Mouse (Mus musculus) neural tube, embryonic 11.5 days (tissue): ENCODE results near the gene Arhgef28. TPM values are rescaled to one million over a fixed set of nuclear protein-coding genes. Genes with fewer than 3 reads are reported as not detected.

Experiments used
- ATAC-seq: fragments of 200-750 bp; cut with Nextera tagmentation; 2 replicates; pipeline ENCODE4 v1.8.0; 2017; ENCODE audit warnings: moderate number of reproducible peaks, mild to moderate bottlenecking, moderate TSS enrichment, moderate library complexity; ENCODE audit not compliant: insufficient read depth, low FRiP score, low TSS enrichment
- DNase-seq: peaks from one replicate; pipeline ENCODE4 v3.0.0-alpha.2; 2015; ENCODE audit warnings: low spot score
- H3K27ac ChIP-seq: fragments of 300-500 bp; sonication (generic); 2 replicates; pipeline ENCODE4 v1.5.1; 2014; ENCODE audit warnings: low read depth, mild to moderate bottlenecking, low read length
- H3K27me3 ChIP-seq: fragments of 300-500 bp; sonication (generic); 2 replicates; pipeline ENCODE4 v1.6.1; 2014; ENCODE audit warnings: mild to moderate bottlenecking, low read length, mixed read lengths; ENCODE audit not compliant: control insufficient read depth, insufficient read depth
- H3K36me3 ChIP-seq: fragments of 300-500 bp; sonication (generic); 2 replicates; pipeline ENCODE4 v1.6.1; 2014; ENCODE audit warnings: mild to moderate bottlenecking, low read length, moderate library complexity, mixed read lengths; ENCODE audit not compliant: control insufficient read depth, insufficient read depth
- H3K4me1 ChIP-seq: fragments of 300-500 bp; sonication (generic); 2 replicates; pipeline ENCODE4 v1.6.1; 2014; ENCODE audit warnings: low read length, mixed read lengths; ENCODE audit not compliant: control insufficient read depth, insufficient read depth
- H3K4me2 ChIP-seq: fragments of 300-500 bp; sonication (generic); 2 replicates; pipeline ENCODE4 v1.6.1; 2014; ENCODE audit warnings: low read depth, mild to moderate bottlenecking, moderate library complexity
- H3K4me3 ChIP-seq: fragments of 300-500 bp; sonication (generic); 2 replicates; pipeline ENCODE4 v1.5.1; 2014; ENCODE audit warnings: low read depth, low read length
- H3K9ac ChIP-seq: fragments of 300-500 bp; sonication (generic); 2 replicates; pipeline ENCODE4 v1.6.1; 2014; ENCODE audit warnings: mild to moderate bottlenecking, low read length
- H3K9me3 ChIP-seq: fragments of 300-500 bp; sonication (generic); 2 replicates; pipeline ENCODE4 v1.6.1; 2016; ENCODE audit warnings: low read length; ENCODE audit not compliant: control insufficient read depth
- WGBS: fragments of 180-500 bp; shearing (Covaris S2); extraction: QIAGEN DNeasy Blood & Tissue Kit; methylation state at CpG from one replicate; pipeline ENCODE4 v1.1.7; 2014; 5-methylcytosine and 5-hydroxymethylcytosine counted together
- polyA plus RNA-seq: library from polyadenylated mRNA; unstranded; fragments of >200 nt; fragmentation: Nextera tagmentation; extraction: Ambion mirVana; gene quantifications from 2 replicates; pipeline ENCODE4 v1.2.1, GENCODE M21; 2014

The Arhgef28 gene
- polyA plus RNA-seq, 1 experiment from 2014 or later = 7.7 TPM

GRCm38 (mm10) chr13:98230511-98230910, 24.3 kb upstream of the Arhgef28 start:
- 90% methylated on average over 1 of the region's 1 CpGs for WGBS
- no peak for DNase-seq
- Histone ChIP-seq H3K27me3 (no peaks in the 10 kb centered on the region), H3K4me3 (no peak overlapping the region), H3K4me2 (no peak overlapping the region), H3K9ac (no peak overlapping the region), H3K9me3 (no peaks in the 10 kb centered on the region), H3K27ac (no peak overlapping the region), H3K36me3 (no peaks in the 10 kb centered on the region), H3K4me1 (no peaks in the 10 kb centered on the region)
- ATAC-seq = no peak

- Histone ChIP-seq H3K4me2 (no peak overlapping the region), H3K27ac (no peak overlapping the region), H3K4me3 (no peak overlapping the region), H3K9ac (no peak overlapping the region), H3K36me3 (no peaks in the 10 kb centered on the region), H3K9me3 (no peaks in the 10 kb centered on the region), H3K4me1 (no peaks in the 10 kb centered on the region), H3K27me3 (no peaks in the 10 kb centered on the region)
- WGBS = 79% methylated on average over 2 of the region's 2 CpGs
- no peak for DNase-seq
- ATAC-seq = no peak
Measured at GRCm38 (mm10) chr13:98226225-98226624, 20.0 kb upstream of the Arhgef28 start.

GRCm38 (mm10) chr13:98222848-98223247, 16.6 kb upstream of the Arhgef28 start:
- Histone ChIP-seq H3K27me3 (no peaks in the 10 kb centered on the region), H3K4me1 (no peaks in the 10 kb centered on the region), H3K9me3 (no peaks in the 10 kb centered on the region), H3K4me3 (no peak overlapping the region), H3K9ac (no peak overlapping the region), H3K27ac (no peak overlapping the region), H3K4me2 (no peak overlapping the region), H3K36me3 (no peaks in the 10 kb centered on the region)
- ATAC-seq (no peak), DNase-seq (peak; percentile 52)
- 39% methylated on average over 12 of the region's 12 CpGs for WGBS

GRCm38 (mm10) chr13:98210137-98210536, 3.9 kb upstream of the Arhgef28 start:
- H3K4me1 ChIP-seq = 0 out of 2 replicates have a peak, but pooled peaks cover 2% of the 10 kb centered on the region
- no peak overlapping the region for H3K27ac ChIP-seq
- H3K27me3 ChIP-seq = no peaks in the 10 kb centered on the region
- DNase-seq (no peak), ATAC-seq (no peak)
- no peak overlapping the region for H3K4me2 ChIP-seq
- no peak overlapping the region for H3K4me3 ChIP-seq
- no peaks in the 10 kb centered on the region for H3K9me3 ChIP-seq
- H3K9ac ChIP-seq = no peak overlapping the region
- 89% methylated on average over 7 of the region's 7 CpGs for WGBS
- H3K36me3 ChIP-seq = no peaks in the 10 kb centered on the region

- Histone ChIP-seq H3K9me3 (no peaks in the 10 kb centered on the region), H3K9ac (no peak overlapping the region), H3K27me3 (no peaks in the 10 kb centered on the region), H3K4me3 (no peak overlapping the region), H3K27ac (no peak overlapping the region), H3K4me1 (0 out of 2 replicates have a peak, but pooled peaks cover 4% of the 10 kb centered on the region), H3K36me3 (no peaks in the 10 kb centered on the region), H3K4me2 (no peak overlapping the region)
- WGBS = 46% methylated on average over 9 of the region's 9 CpGs
- ATAC-seq (no peak), DNase-seq (peak; percentile 34)
Measured at GRCm38 (mm10) chr13:98208842-98209241, 2.6 kb upstream of the Arhgef28 start.

- H3K27me3 ChIP-seq = no peaks in the 10 kb centered on the region
- ATAC-seq (no peak; the same call in 1 of the 2 replicates), DNase-seq (no peak)
- H3K4me2 ChIP-seq = peak overlapping the region; percentile 98
- 0 out of 2 replicates have a peak, but pooled peaks cover 4% of the 10 kb centered on the region for H3K4me1 ChIP-seq
- WGBS = 2% methylated on average over 13 of the region's 13 CpGs
- peak overlapping the region; percentile 56 for H3K9ac ChIP-seq
- peak overlapping the region; percentile 61 for H3K4me3 ChIP-seq
- H3K36me3 ChIP-seq = no peaks in the 10 kb centered on the region
- H3K9me3 ChIP-seq = no peaks in the 10 kb centered on the region
- no peak overlapping the region for H3K27ac ChIP-seq
Measured at GRCm38 (mm10) chr13:98206546-98206870, 269 bp upstream of the Arhgef28 start.

- 0 out of 2 replicates have a peak, but pooled peaks cover 4% of the 10 kb centered on the region for H3K4me1 ChIP-seq
- H3K27me3 ChIP-seq = no peaks in the 10 kb centered on the region
- ATAC-seq (no peak), DNase-seq (peak; percentile 23)
- peak overlapping the region; percentile 98 for H3K4me2 ChIP-seq
- H3K9me3 ChIP-seq = no peaks in the 10 kb centered on the region
- H3K27ac ChIP-seq = no peak overlapping the region
- H3K9ac ChIP-seq = no peak overlapping the region
- H3K36me3 ChIP-seq = no peaks in the 10 kb centered on the region
- H3K4me3 ChIP-seq = peak overlapping the region; percentile 61; the same call in 1 of the 2 replicates
- WGBS = 24% methylated on average over 8 of the region's 8 CpGs
Measured at GRCm38 (mm10) chr13:98205111-98205510, 1.1 kb downstream of the Arhgef28 start.

- DNase-seq = no peak
Measured at GRCm38 (mm10) chr13:98204371-98204770, 1.9 kb downstream of the Arhgef28 start.

GRCm38 (mm10) chr13:98201436-98201835, 4.8 kb downstream of the Arhgef28 start:
- no peak overlapping the region for H3K4me3 ChIP-seq
- no peak overlapping the region for H3K4me2 ChIP-seq
- WGBS = 67% methylated on average over 9 of the region's 9 CpGs
- H3K27ac ChIP-seq = no peak overlapping the region
- no peak for ATAC-seq
- 0 out of 2 replicates have a peak, but pooled peaks cover 4% of the 10 kb centered on the region for H3K4me1 ChIP-seq
- no peaks in the 10 kb centered on the region for H3K27me3 ChIP-seq
- DNase-seq = no peak
- no peaks in the 10 kb centered on the region for H3K9me3 ChIP-seq
- H3K36me3 ChIP-seq = no peaks in the 10 kb centered on the region
- H3K9ac ChIP-seq = no peak overlapping the region

More at GRCm38 (mm10) chr13:98204371-98204770, 1.9 kb downstream of the Arhgef28 start:
- Histone ChIP-seq H3K36me3 (no peaks in the 10 kb centered on the region), H3K4me2 (no peak overlapping the region), H3K27ac (no peak overlapping the region), H3K4me3 (no peak overlapping the region), H3K9ac (no peak overlapping the region), H3K4me1 (0 out of 2 replicates have a peak, but pooled peaks cover 4% of the 10 kb centered on the region), H3K9me3 (no peaks in the 10 kb centered on the region), H3K27me3 (no peaks in the 10 kb centered on the region)
- no peak for ATAC-seq
- WGBS = 91% methylated on average over 8 of the region's 8 CpGs
